Comparison of ENCODE assay signal across 13 mouse cellular contexts in the genomic region with DNA sequence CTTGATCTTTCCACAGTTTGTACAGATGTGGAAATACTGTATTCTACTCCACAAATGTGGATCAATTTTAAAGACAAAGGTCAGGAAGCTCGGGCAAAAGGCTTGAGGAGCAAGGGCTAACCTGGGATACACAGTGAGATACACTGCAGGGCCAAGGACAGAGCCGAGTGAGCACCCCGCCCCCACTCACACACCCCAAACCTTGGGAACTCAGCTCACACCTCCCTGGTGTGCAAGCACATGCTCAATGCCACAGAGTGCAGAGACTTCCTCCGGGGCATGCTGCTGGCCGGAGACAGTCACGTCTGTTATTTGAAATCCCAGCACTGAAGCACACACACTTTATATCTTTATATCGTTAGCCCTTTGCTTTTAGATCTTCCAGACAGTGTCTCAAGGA.
"Had no signal": no experiment of that assay in that cellular context is flagged by ENCODE, and none has a peak within 500 bp of the region (broad histone marks: within the 10 kb centered on the region; RNA-seq: fewer than 3 reads in every experiment).

No protein-coding gene starts in this region.

- H3K4me3 ChIP-seq: kidney, embryonic 15.5 days; limb, embryonic 13.5 days; myocyte; neural tube, embryonic 15.5 days had no signal

- DNase-seq: kidney, adult 2 months; kidney, postnatal 14 days; left cerebral cortex, postnatal 4 days; lung, postnatal 36 days; midbrain, embryonic 14.5 days; right cerebral cortex, adult 18-20 months; spleen, adult 18-20 months; thymus, postnatal 36 days had no signal

- H3K4me1 ChIP-seq: neural tube, embryonic 15.5 days had no signal

- H3K4me2 ChIP-seq: kidney, embryonic 15.5 days; limb, embryonic 13.5 days; neural tube, embryonic 15.5 days had no signal

- H3K9me3 ChIP-seq: kidney, embryonic 15.5 days; limb, embryonic 13.5 days; neural tube, embryonic 15.5 days had no signal

- H3K27ac ChIP-seq: kidney, embryonic 15.5 days; limb, embryonic 13.5 days; liver, embryonic 14.5 days; neural tube, embryonic 15.5 days had no signal

- H3K9ac ChIP-seq: kidney, embryonic 15.5 days; limb, embryonic 13.5 days; liver, embryonic 14.5 days; neural tube, embryonic 15.5 days had no signal

- H3K36me3 ChIP-seq: limb, embryonic 13.5 days; neural tube, embryonic 15.5 days had no signal

- H3K27me3 ChIP-seq: kidney, embryonic 15.5 days; limb, embryonic 13.5 days; neural tube, embryonic 15.5 days had no signal
